Mouse (Mus musculus): ENCODE results near the gene Cemip. TPM values are rescaled to one million over a fixed set of nuclear protein-coding genes. Genes with fewer than 3 reads are reported as not detected.

Gene Cemip
- total and polyA plus RNA-seq, 3 experiments: under 0.01 TPM; not detected in 2

GRCm38 (mm10) chr7:83951327-83951726, 135.0 kb downstream of the Cemip start:
- in situ Hi-C loops (cut with MboI; ENCODE audit: low pct_ligation_motif_present, low pct_unique_long_range_greater_than_20kb, low sequenced_read_pairs): no loop called here
- Histone ChIP-seq H3K4me1 (ENCODE audit: control insufficient read depth in 1 of 2, insufficient read depth in 2 of 2) (no peaks in the 10 kb centered on the region), H3K27ac (ENCODE audit: insufficient read depth, low read depth) (no peak overlapping the region), H3K9me3 (replicated peaks; ENCODE audit: low read length) (no peaks in the 10 kb centered on the region), H3K4me2 (ENCODE audit: insufficient read depth, low read depth, poor library complexity, severe bottlenecking) (no peak overlapping the region), H3K36me3 (replicated peaks in 1 of 2; ENCODE audit: control insufficient read depth in 1 of 2, insufficient read depth in 1 of 2, low read length in 1 of 2) (no peaks in the 10 kb centered on the region), H3K9ac (ENCODE audit: insufficient read depth, low read depth) (no peak overlapping the region), H3K4me3 (replicated peaks in 1 of 3; ENCODE audit: low read depth in 2 of 3, low read length in 2 of 3, poor library complexity in 1 of 3) (no peak overlapping the region), H3K79me2 (replicated peaks; ENCODE audit: control insufficient read depth, extremely low read depth, insufficient read depth, poor library complexity, severe bottlenecking) (no peaks in the 10 kb centered on the region), H3K27me3 (replicated peaks) (peaks cover 42% of the 10 kb centered on the region)
- dilution Hi-C loops (cut with MboI; ENCODE audit: extremely low pct_ligation_motif_present, extremely low pct_unique_long_range_greater_than_20kb, low sequenced_read_pairs): no loop called here
- no peak for DNase-seq (ENCODE audit: extremely low read depth)
- TF ChIP-seq GABPA (IDR thresholded peaks at IDR 0.05; ENCODE audit: insufficient replicate concordance, low read depth, low read length) (no peak), ZNF384 (IDR thresholded peaks at IDR 0.05; ENCODE audit: low read depth, low read length) (no peak), ZKSCAN1 (IDR thresholded peaks at IDR 0.05; ENCODE audit: borderline replicate concordance, low read depth, low read length) (no peak), CHD2 (IDR thresholded peaks at IDR 0.05; ENCODE audit: low read length) (no peak), TBP (conservative IDR thresholded peaks at IDR 0.05; ENCODE audit: low read depth, low read length) (no peak), USF1 (IDR thresholded peaks at IDR 0.05; ENCODE audit: low read depth, low read length) (no peak), NELFE (IDR thresholded peaks at IDR 0.05; ENCODE audit: low read depth, low read length) (no peak), ELF1 (IDR thresholded peaks at IDR 0.05; ENCODE audit: low read depth, low read length) (no peak), TCF12 (IDR thresholded peaks at IDR 0.05; ENCODE audit: low read depth, low read length) (no peak), IRF4 (IDR thresholded peaks at IDR 0.05; ENCODE audit: low read depth, low read length) (no peak), MAX (IDR thresholded peaks at IDR 0.05; ENCODE audit: low read length) (no peak), MEF2A (IDR thresholded peaks at IDR 0.05; ENCODE audit: borderline replicate concordance, low read depth, low read length) (no peak), ZC3H11A (IDR thresholded peaks at IDR 0.05; ENCODE audit: low read depth, low read length) (no peak), POLR2AphosphoS2 (IDR thresholded peaks at IDR 0.05; ENCODE audit: low read depth, low read length) (no peak), SMC3 (IDR thresholded peaks at IDR 0.05; ENCODE audit: low read depth, low read length) (no peak), E2F4 (IDR thresholded peaks at IDR 0.05; ENCODE audit: insufficient replicate concordance, low read depth, low read length) (no peak), PAX5 (IDR thresholded peaks at IDR 0.05; ENCODE audit: low read length) (no peak), MAFK (IDR thresholded peaks at IDR 0.05; ENCODE audit: insufficient replicate concordance, low read length) (no peak), RAD21 (IDR thresholded peaks at IDR 0.05; ENCODE audit: low read depth, low read length) (no peak), ZMIZ1 (IDR thresholded peaks at IDR 0.05; ENCODE audit: low read depth, low read length) (no peak)

- no peak for DNase-seq (ENCODE audit: extremely low read depth)
- Histone ChIP-seq H3K79me2 (replicated peaks; ENCODE audit: control insufficient read depth, extremely low read depth, insufficient read depth, poor library complexity, severe bottlenecking) (no peaks in the 10 kb centered on the region), H3K36me3 (replicated peaks in 1 of 2; ENCODE audit: control insufficient read depth in 1 of 2, insufficient read depth in 1 of 2, low read length in 1 of 2) (no peaks in the 10 kb centered on the region), H3K4me2 (ENCODE audit: insufficient read depth, low read depth, poor library complexity, severe bottlenecking) (no peak overlapping the region), H3K9ac (ENCODE audit: insufficient read depth, low read depth) (no peak overlapping the region), H3K4me3 (replicated peaks in 1 of 3; ENCODE audit: low read depth in 2 of 3, low read length in 2 of 3, poor library complexity in 1 of 3) (no peak overlapping the region), H3K27me3 (replicated peaks) (peaks cover 28% of the 10 kb centered on the region), H3K9me3 (replicated peaks; ENCODE audit: low read length) (no peaks in the 10 kb centered on the region), H3K27ac (ENCODE audit: insufficient read depth, low read depth) (no peak overlapping the region), H3K4me1 (ENCODE audit: control insufficient read depth in 1 of 2, insufficient read depth in 2 of 2) (no peaks in the 10 kb centered on the region)
- TF ChIP-seq USF1 (IDR thresholded peaks at IDR 0.05; ENCODE audit: low read depth, low read length): no peak
- no peak for TF ChIP-seq ZC3H11A (IDR thresholded peaks at IDR 0.05; ENCODE audit: low read depth, low read length)
- no peak for TF ChIP-seq HCFC1 (IDR thresholded peaks at IDR 0.05; ENCODE audit: low read depth, low read length)
- no peak for TF ChIP-seq JUND (conservative IDR thresholded peaks at IDR 0.05; ENCODE audit: low read depth, low read length)
- no peak for TF ChIP-seq MXI1 (IDR thresholded peaks at IDR 0.05; ENCODE audit: low read depth, low read length)
- TF ChIP-seq EP300 (IDR thresholded peaks at IDR 0.05; ENCODE audit: low read length): no peak
- TF ChIP-seq NELFE (IDR thresholded peaks at IDR 0.05; ENCODE audit: low read depth, low read length): no peak
- TF ChIP-seq MAFK (IDR thresholded peaks at IDR 0.05; ENCODE audit: insufficient replicate concordance, low read length): no peak
- TF ChIP-seq NRF1 (IDR thresholded peaks at IDR 0.05; ENCODE audit: low read depth, low read length): no peak
- TF ChIP-seq UBTF (IDR thresholded peaks at IDR 0.05; ENCODE audit: low read depth, low read length): no peak
- no peak for TF ChIP-seq SIN3A (IDR thresholded peaks at IDR 0.05; ENCODE audit: low read length)
- TF ChIP-seq KAT2A (IDR thresholded peaks at IDR 0.05; ENCODE audit: insufficient replicate concordance, low read length): no peak
- dilution Hi-C loops (cut with MboI; ENCODE audit: extremely low pct_ligation_motif_present, extremely low pct_unique_long_range_greater_than_20kb, low sequenced_read_pairs) (no loop called here), in situ Hi-C loops (cut with MboI; ENCODE audit: low pct_ligation_motif_present, low pct_unique_long_range_greater_than_20kb, low sequenced_read_pairs) (no loop called here)
Observed at GRCm38 (mm10) chr7:83949662-83950061, 136.6 kb downstream of the Cemip start.

All from CH12.LX (cell line).